Mouse (Mus musculus): ENCODE measurements around the gene Pak3. TPM values are rescaled to one million over a fixed set of nuclear protein-coding genes. Genes with fewer than 3 reads are reported as not detected.
A peak's percentile ranks its signal among the peaks of the same experiment; 100 is the strongest.
"Not testable (repeated sequence)": the region's sequence is repeated elsewhere in the genome, so short reads cannot be mapped to it uniquely, and the experiment has no call there.

Gene Pak3
- 55.8 and 58.9 TPM in 2 replicates for polyA plus RNA-seq (2014; fragmentation: Nextera tagmentation; extraction: Ambion mirVana)

GRCm38 (mm10) chrX:143518168-143518901 lies at the start of gene Pak3:
Gene Pak3, plus strand, starts transcription at chrX:143518591.
- Histone ChIP-seq H3K27ac (ENCODE audit: low read depth, low read length) (peak within 1 kb of the TSS; percentile 74), H3K4me1 (replicated peaks; ENCODE audit: control insufficient read depth, insufficient read depth, low read length) (no peaks in the 10 kb centered on the region), H3K36me3 (ENCODE audit: control insufficient read depth, insufficient read depth, low read length) (no peaks in the 10 kb centered on the region), H3K4me2 (replicated peaks; ENCODE audit: low read depth, low read length) (peak within 1 kb of the TSS; percentile 49), H3K9me3 (ENCODE audit: control insufficient read depth, low read length) (no peaks in the 10 kb centered on the region), H3K9ac (ENCODE audit: low read depth, low read length) (peak within 1 kb of the TSS; percentile 61), H3K4me3 (ENCODE audit: low read depth, low read length) (peak within 1 kb of the TSS; percentile 38), H3K27me3 (ENCODE audit: control insufficient read depth, insufficient read depth, low read length) (no peaks in the 10 kb centered on the region)
- DNase-seq (ENCODE audit: low spot score) (no peak), ATAC-seq (ENCODE audit: low FRiP score) (peak; percentile 83)
- 19% methylated on average over 23 of the region's 23 CpGs for WGBS

GRCm38 (mm10) chrX:143482866-143483265 lies 35.5 kb upstream of the Pak3 start:
- Histone ChIP-seq H3K4me3 (ENCODE audit: low read depth, low read length) (no peak overlapping the region), H3K36me3 (ENCODE audit: control insufficient read depth, insufficient read depth, low read length) (no peaks in the 10 kb centered on the region), H3K27ac (ENCODE audit: low read depth, low read length) (no peak overlapping the region), H3K9me3 (ENCODE audit: control insufficient read depth, low read length) (no peaks in the 10 kb centered on the region), H3K4me1 (replicated peaks; ENCODE audit: control insufficient read depth, insufficient read depth, low read length) (no peaks in the 10 kb centered on the region), H3K9ac (ENCODE audit: low read depth, low read length) (no peak overlapping the region), H3K4me2 (replicated peaks; ENCODE audit: low read depth, low read length) (no peak overlapping the region), H3K27me3 (ENCODE audit: control insufficient read depth, insufficient read depth, low read length) (no peaks in the 10 kb centered on the region)
- ATAC-seq (ENCODE audit: low FRiP score) (peak; percentile 100), DNase-seq (ENCODE audit: low spot score) (peak; percentile 100)
- 66% methylated on average over 3 of the region's 3 CpGs for WGBS

GRCm38 (mm10) chrX:143501053-143501695 lies 17.2 kb upstream of the Pak3 start:
- WGBS: 80% methylated on average over 4 of the region's 4 CpGs
- DNase-seq (ENCODE audit: low spot score): no peak

GRCm38 (mm10) chrX:143501776-143502365 lies 16.5 kb upstream of the Pak3 start:
- Histone ChIP-seq H3K4me2 (replicated peaks; ENCODE audit: low read depth, low read length) (no peak overlapping the region), H3K4me3 (ENCODE audit: low read depth, low read length) (no peak overlapping the region), H3K27me3 (ENCODE audit: control insufficient read depth, insufficient read depth, low read length) (no peaks in the 10 kb centered on the region), H3K4me1 (replicated peaks; ENCODE audit: control insufficient read depth, insufficient read depth, low read length) (no peaks in the 10 kb centered on the region), H3K36me3 (ENCODE audit: control insufficient read depth, insufficient read depth, low read length) (no peaks in the 10 kb centered on the region), H3K9ac (ENCODE audit: low read depth, low read length) (no peak overlapping the region), H3K27ac (ENCODE audit: low read depth, low read length) (no peak overlapping the region), H3K9me3 (ENCODE audit: control insufficient read depth, low read length) (no peaks in the 10 kb centered on the region)
- DNase-seq (ENCODE audit: low spot score) (no peak), ATAC-seq (ENCODE audit: low FRiP score) (no peak)
- WGBS: 76% methylated on average over 5 of the region's 5 CpGs

More at GRCm38 (mm10) chrX:143501053-143501695, 17.2 kb upstream of the Pak3 start:
- H3K27me3 ChIP-seq (ENCODE audit: control insufficient read depth, insufficient read depth, low read length): no peaks in the 10 kb centered on the region
- no peaks in the 10 kb centered on the region for H3K36me3 ChIP-seq (ENCODE audit: control insufficient read depth, insufficient read depth, low read length)
- H3K27ac ChIP-seq (ENCODE audit: low read depth, low read length): no peak overlapping the region
- no peaks in the 10 kb centered on the region for H3K9me3 ChIP-seq (ENCODE audit: control insufficient read depth, low read length)
- ATAC-seq (ENCODE audit: low FRiP score): no peak
- no peaks in the 10 kb centered on the region for H3K4me1 ChIP-seq (replicated peaks; ENCODE audit: control insufficient read depth, insufficient read depth, low read length)
- no peak overlapping the region for H3K4me3 ChIP-seq (ENCODE audit: low read depth, low read length)
- H3K9ac ChIP-seq (ENCODE audit: low read depth, low read length): no peak overlapping the region
- no peak overlapping the region for H3K4me2 ChIP-seq (replicated peaks; ENCODE audit: low read depth, low read length)

- H3K27me3 ChIP-seq (ENCODE audit: control insufficient read depth, insufficient read depth, low read length): no peaks in the 10 kb centered on the region
- 17% methylated on average over 7 of the region's 7 CpGs for WGBS
Observed at GRCm38 (mm10) chrX:143518917-143519316, 526 bp downstream of the Pak3 start.

GRCm38 (mm10) chrX:143519454-143519853 lies 1.1 kb downstream of the Pak3 start:
- H3K9ac ChIP-seq (ENCODE audit: low read depth, low read length); H3K9me3 ChIP-seq (ENCODE audit: control insufficient read depth, low read length); H3K27me3 ChIP-seq (ENCODE audit: control insufficient read depth, insufficient read depth, low read length); H3K4me3 ChIP-seq (ENCODE audit: low read depth, low read length); H3K36me3 ChIP-seq (ENCODE audit: control insufficient read depth, insufficient read depth, low read length); H3K4me1 ChIP-seq (replicated peaks; ENCODE audit: control insufficient read depth, insufficient read depth, low read length); H3K27ac ChIP-seq (ENCODE audit: low read depth, low read length); ATAC-seq (ENCODE audit: low FRiP score): not testable (repeated sequence)
- peak overlapping the region; percentile 3; the same call in 1 of the 2 replicates for H3K4me2 ChIP-seq (replicated peaks; ENCODE audit: low read depth, low read length)
- peak; percentile 13 for DNase-seq (ENCODE audit: low spot score)
- WGBS: 79% methylated on average over 4 of the region's 5 CpGs

More at GRCm38 (mm10) chrX:143518917-143519316, 526 bp downstream of the Pak3 start:
- no peaks in the 10 kb centered on the region for H3K9me3 ChIP-seq (ENCODE audit: control insufficient read depth, low read length)
- peak overlapping the region; percentile 74 for H3K27ac ChIP-seq (ENCODE audit: low read depth, low read length)
- peak overlapping the region; percentile 61 for H3K9ac ChIP-seq (ENCODE audit: low read depth, low read length)
- no peaks in the 10 kb centered on the region for H3K4me1 ChIP-seq (replicated peaks; ENCODE audit: control insufficient read depth, insufficient read depth, low read length)
- ATAC-seq (ENCODE audit: low FRiP score) (peak; percentile 83), DNase-seq (ENCODE audit: low spot score) (peak; percentile 56)
- no peaks in the 10 kb centered on the region for H3K36me3 ChIP-seq (ENCODE audit: control insufficient read depth, insufficient read depth, low read length)
- peak overlapping the region; percentile 38 for H3K4me3 ChIP-seq (ENCODE audit: low read depth, low read length)
- H3K4me2 ChIP-seq (replicated peaks; ENCODE audit: low read depth, low read length): peak overlapping the region; percentile 49

- Histone ChIP-seq H3K9ac (ENCODE audit: low read depth, low read length) (no peak overlapping the region), H3K9me3 (ENCODE audit: control insufficient read depth, low read length) (no peaks in the 10 kb centered on the region), H3K36me3 (ENCODE audit: control insufficient read depth, insufficient read depth, low read length) (no peaks in the 10 kb centered on the region), H3K4me1 (replicated peaks; ENCODE audit: control insufficient read depth, insufficient read depth, low read length) (no peaks in the 10 kb centered on the region), H3K27ac (ENCODE audit: low read depth, low read length) (no peak overlapping the region), H3K27me3 (ENCODE audit: control insufficient read depth, insufficient read depth, low read length) (no peaks in the 10 kb centered on the region), H3K4me3 (ENCODE audit: low read depth, low read length) (no peak overlapping the region), H3K4me2 (replicated peaks; ENCODE audit: low read depth, low read length) (no peak overlapping the region)
- ATAC-seq (ENCODE audit: low FRiP score): no peak
- 55% methylated on average over 1 of the region's 1 CpGs for WGBS
- DNase-seq (ENCODE audit: low spot score): no peak
Observed at GRCm38 (mm10) chrX:143520195-143520594, 1.8 kb downstream of the Pak3 start.

- DNase-seq (ENCODE audit: low spot score): no peak
- 85% methylated on average over 3 of the region's 3 CpGs for WGBS
- no peak overlapping the region for H3K27ac ChIP-seq (ENCODE audit: low read depth, low read length)
- no peak overlapping the region for H3K4me2 ChIP-seq (replicated peaks; ENCODE audit: low read depth, low read length)
- 0 out of 2 replicates have a peak, but pooled peaks cover 1% of the 10 kb centered on the region for H3K27me3 ChIP-seq (ENCODE audit: control insufficient read depth, insufficient read depth, low read length)
- H3K36me3 ChIP-seq (ENCODE audit: control insufficient read depth, insufficient read depth, low read length): no peaks in the 10 kb centered on the region
- no peak overlapping the region for H3K4me3 ChIP-seq (ENCODE audit: low read depth, low read length)
- no peaks in the 10 kb centered on the region for H3K4me1 ChIP-seq (replicated peaks; ENCODE audit: control insufficient read depth, insufficient read depth, low read length)
- ATAC-seq (ENCODE audit: low FRiP score): no peak
- H3K9ac ChIP-seq (ENCODE audit: low read depth, low read length): no peak overlapping the region
- H3K9me3 ChIP-seq (ENCODE audit: control insufficient read depth, low read length): no peaks in the 10 kb centered on the region
Observed at GRCm38 (mm10) chrX:143532331-143532730, 13.9 kb downstream of the Pak3 start.

Measured in hindbrain, embryonic 11.5 days (tissue).